Mouse (Mus musculus) heart, postnatal 0 days (tissue): Measurements from ENCODE around the gene Gm49384.
"Not testable (repeated sequence)": the region's sequence is repeated elsewhere in the genome, so short reads cannot be mapped to it uniquely, and the experiment has no call there.

Source experiments
- CTCF ChIP-seq: IDR thresholded peaks from 2 replicates; pipeline ENCODE4 v1.5.1; 2016; ENCODE audit warnings: antibody characterized with exemption, control low read depth, low read depth
- EP300 ChIP-seq: IDR thresholded peaks from 2 replicates; pipeline ENCODE4 v1.6.1; 2016; ENCODE audit warnings: antibody characterized with exemption, low read depth

DNA sequence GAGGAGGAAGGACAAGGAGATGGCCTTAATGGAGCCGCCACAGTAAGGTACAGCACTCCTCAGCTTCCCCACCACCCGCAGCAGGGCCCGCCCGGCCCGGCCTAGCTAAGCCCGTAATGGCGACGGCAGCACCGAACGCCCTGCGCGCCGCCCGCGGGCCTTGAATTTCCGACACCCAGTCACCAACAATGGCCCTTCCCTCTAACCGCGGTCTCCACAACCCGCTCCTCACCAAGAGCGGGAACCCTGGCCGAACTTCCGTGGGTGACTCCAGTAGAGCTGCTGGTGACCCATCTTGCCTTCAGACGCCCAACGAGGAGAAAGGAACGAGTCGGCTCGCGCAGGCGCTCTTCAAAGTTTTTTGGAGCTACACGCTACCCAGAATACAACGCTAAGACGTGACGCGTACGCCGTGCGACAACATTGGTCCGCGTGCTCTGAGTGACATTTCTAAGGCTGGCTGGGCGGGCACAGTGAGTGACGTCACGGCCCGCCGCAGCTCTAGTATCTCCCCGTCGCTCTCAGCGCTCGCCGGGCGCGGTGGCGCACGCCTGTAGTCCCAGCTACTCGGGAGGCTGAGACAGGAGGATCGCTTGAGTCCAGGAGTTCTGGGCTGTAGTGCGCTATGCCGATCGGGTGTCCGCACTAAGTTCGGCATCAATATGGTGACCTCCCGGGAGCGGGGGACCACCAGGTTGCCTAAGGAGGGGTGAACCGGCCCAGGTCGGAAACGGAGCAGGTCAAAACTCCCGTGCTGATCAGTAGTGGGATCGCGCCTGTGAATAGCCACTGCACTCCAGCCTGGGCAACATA lies 45.1 kb downstream of the Gm49384 start, which contains the start of gene Rps29:
- TF ChIP-seq CTCF = not testable (repeated sequence)
- peak; percentile 51; the same call in 1 of the 2 replicates for TF ChIP-seq EP300
